Mouse (Mus musculus): ENCODE data around the gene Rhbdd2. TPM values are rescaled to one million over a fixed set of nuclear protein-coding genes. Genes with fewer than 3 reads are reported as not detected.
"Not testable (repeated sequence)": the region's sequence is repeated elsewhere in the genome, so short reads cannot be mapped to it uniquely, and the experiment has no call there.

The Rhbdd2 gene
- 47.7 and 52.2 TPM in 2 replicates for polyA plus RNA-seq (2016; fragmentation: Nextera tagmentation; extraction: Ambion mirVana)

DNA sequence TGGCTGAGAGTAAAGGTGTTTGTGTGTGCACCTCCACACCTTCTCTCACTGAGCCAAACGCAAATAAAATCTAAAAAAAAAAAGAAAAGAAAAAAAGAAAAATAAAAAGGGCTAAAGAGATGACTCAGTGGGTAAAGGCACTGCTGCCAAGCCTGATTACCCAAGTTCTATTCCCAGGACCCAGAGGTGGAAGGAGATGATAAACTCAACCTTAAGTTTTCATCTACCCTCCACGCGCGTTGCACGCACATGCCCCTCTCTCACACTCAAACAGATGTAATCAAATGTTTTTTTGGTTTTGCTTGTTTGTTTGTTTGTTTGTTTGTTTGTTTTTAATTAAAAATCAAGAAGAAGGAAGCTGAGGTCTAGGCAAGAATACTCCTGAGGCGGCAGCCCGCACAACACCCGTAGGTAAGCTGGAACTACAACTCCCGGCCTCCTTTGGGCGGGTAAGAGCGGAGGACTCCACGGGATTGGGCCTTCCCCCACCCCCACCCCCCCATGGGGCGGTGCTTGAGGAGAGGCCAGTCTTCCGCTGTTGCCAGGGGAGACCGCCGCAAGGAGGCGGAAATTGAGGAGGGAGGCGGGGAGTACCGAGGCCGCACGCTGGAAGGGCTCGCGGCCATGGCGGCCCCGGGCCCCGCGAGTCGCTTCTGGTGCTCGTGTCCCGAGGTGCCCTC, at the start of gene Rhbdd2:
Rhbdd2 (plus strand) TSS at position 502 of the 680 bp plus-strand sequence.
- H3K4me1 ChIP-seq (replicated peaks), result peaks cover 10% of the 10 kb centered on the region
- no peaks in the 10 kb centered on the region for H3K27me3 ChIP-seq
- peak; percentile 99 for ATAC-seq (ENCODE audit: insufficient number of reproducible peaks, insufficient read depth, low FRiP score, low TSS enrichment, low read depth)
- peak within 1 kb of the TSS; percentile 79 for H3K9ac ChIP-seq (replicated peaks)
- H3K9me3 ChIP-seq, result no peaks in the 10 kb centered on the region; the same call in 1 of the 2 replicates
- WGBS, result 12% methylated on average over 29 of the region's 30 CpGs
- H3K4me2 ChIP-seq, result peak within 1 kb of the TSS; percentile 65
- peak within 1 kb of the TSS; percentile 74 for H3K4me3 ChIP-seq (replicated peaks)
- peaks cover 22% of the 10 kb centered on the region for H3K36me3 ChIP-seq
- peak within 1 kb of the TSS; percentile 82 for H3K27ac ChIP-seq

DNA sequence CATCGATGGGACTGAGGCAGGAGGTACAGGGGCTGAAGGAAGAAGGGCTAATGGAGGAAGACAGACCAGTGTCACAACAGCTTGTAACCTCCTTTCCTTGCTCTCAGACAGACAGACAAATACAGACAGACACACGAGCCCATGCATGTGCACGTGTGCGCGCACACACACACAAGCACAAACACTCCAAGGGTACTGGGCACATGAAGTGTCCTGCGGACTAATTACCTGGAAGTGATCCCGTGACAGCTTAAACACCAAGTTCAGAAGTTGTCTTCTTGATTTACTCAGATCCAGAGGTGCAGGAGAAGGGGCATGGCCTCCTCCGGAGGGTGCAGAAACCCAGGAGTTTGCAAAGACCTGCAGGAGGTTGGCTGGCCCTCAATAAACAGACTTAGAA, 46.7 kb upstream of the Rhbdd2 start:
- no peaks in the 10 kb centered on the region for H3K36me3 ChIP-seq
- H3K4me1 ChIP-seq (replicated peaks), result no peaks in the 10 kb centered on the region
- H3K27me3 ChIP-seq, result no peaks in the 10 kb centered on the region
- no peak overlapping the region for H3K9ac ChIP-seq (replicated peaks)
- no peak overlapping the region for H3K4me3 ChIP-seq (replicated peaks)
- WGBS, result 93% methylated on average over 8 of the region's 8 CpGs
- no peak for ATAC-seq (ENCODE audit: insufficient number of reproducible peaks, insufficient read depth, low FRiP score, low TSS enrichment, low read depth)
- no peak overlapping the region for H3K4me2 ChIP-seq
- H3K9me3 ChIP-seq, result no peaks in the 10 kb centered on the region
- H3K27ac ChIP-seq, result no peak overlapping the region

DNA sequence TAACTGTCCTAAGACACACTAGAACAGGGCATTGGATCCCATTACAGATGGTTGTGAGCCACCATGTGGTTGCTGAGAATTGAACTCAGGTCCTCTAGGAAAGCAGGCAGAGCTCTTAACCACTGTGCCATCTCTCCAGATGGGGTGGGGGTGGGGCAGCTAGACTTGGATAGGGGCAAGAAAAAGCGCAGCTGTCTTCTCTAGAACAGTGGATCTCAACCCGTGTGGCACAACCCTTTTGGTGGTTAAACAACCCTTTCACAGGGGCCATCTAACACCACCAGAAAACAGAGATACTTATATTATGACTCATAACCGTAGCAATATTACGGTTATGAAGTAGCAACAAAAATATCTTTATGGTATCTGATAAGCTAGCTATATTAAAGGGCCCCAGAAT, 44.7 kb upstream of the Rhbdd2 start:
- Histone ChIP-seq H3K9ac (replicated peaks) (no peak overlapping the region), H3K27me3 (no peaks in the 10 kb centered on the region), H3K36me3 (no peaks in the 10 kb centered on the region), H3K4me3 (replicated peaks) (no peak overlapping the region), H3K4me2 (no peak overlapping the region), H3K9me3 (peaks cover 8% of the 10 kb centered on the region; the same call in 1 of the 2 replicates), H3K27ac (no peak overlapping the region), H3K4me1 (replicated peaks) (no peaks in the 10 kb centered on the region)
- ATAC-seq (ENCODE audit: insufficient number of reproducible peaks, insufficient read depth, low FRiP score, low TSS enrichment, low read depth), result no peak
- whole genome bisulfite sequencing, result 85% methylated on average over 4 of the region's 4 CpGs

DNA sequence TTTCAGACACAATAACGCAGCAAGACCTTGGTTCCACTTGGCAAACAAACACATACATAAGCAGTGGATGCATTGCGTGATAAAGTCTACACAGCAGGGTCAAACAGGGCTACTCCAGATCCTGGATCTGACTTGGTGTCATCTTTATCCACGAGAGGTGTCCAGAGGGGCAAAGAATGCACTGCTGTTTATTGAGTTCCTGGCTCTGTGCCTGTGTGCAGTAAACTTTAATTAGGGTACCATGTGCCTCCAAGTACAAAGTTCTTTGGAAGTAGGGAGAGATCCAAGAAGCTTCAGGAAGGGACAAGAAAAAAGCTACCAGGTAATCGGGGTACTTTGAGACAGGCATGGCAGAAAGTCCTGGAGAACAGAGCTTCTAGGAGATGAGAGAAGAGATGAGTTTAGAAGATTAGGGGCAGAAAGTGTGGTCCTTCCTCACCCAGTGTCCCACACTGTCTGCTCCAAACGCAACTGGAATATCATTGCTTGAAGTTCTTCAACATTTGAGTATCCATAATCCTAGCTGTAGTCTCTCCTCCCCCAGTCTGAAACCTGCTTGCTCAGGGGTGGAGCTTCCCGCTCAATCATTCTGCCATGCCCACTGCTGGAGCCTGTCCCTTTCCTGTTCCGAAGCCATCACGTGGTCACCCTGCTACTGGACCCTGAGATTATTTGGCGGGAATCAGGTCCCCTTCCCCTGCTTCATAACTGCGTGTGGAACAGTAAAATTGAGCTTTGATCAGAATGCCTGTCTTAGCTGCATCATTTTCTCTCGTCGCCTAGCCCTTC, 42.2 kb upstream of the Rhbdd2 start:
- Histone ChIP-seq H3K27ac (no peak overlapping the region), H3K36me3 (no peaks in the 10 kb centered on the region), H3K4me3 (replicated peaks) (no peak overlapping the region), H3K4me2 (no peak overlapping the region), H3K27me3 (no peaks in the 10 kb centered on the region), H3K4me1 (replicated peaks) (no peaks in the 10 kb centered on the region), H3K9me3 (peaks cover 8% of the 10 kb centered on the region; the same call in 1 of the 2 replicates), H3K9ac (replicated peaks) (no peak overlapping the region)
- 77% methylated on average over 12 of the region's 12 CpGs for WGBS
- ATAC-seq (ENCODE audit: insufficient number of reproducible peaks, insufficient read depth, low FRiP score, low TSS enrichment, low read depth), result no peak

DNA sequence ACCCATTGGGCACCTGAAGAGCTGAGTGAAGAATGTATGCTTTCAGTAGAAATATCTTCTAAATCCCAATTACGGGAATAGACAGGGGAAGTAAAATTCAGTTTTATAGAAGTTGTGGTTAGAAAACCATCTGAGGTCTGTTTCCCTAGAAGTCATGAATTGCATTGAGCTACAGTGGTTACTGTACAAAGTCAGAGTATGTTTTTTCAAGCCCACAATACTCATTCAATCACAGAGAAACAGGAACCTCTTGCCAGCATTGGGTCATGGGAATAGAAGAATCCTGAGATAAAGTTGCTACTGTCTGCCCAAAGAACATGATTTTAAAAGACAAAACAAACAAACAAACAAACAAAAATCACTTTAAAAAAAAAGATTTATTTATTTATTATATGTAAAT, 27.8 kb upstream of the Rhbdd2 start:
- WGBS, result no CpG with 5 or more reads among the region's 1 CpGs
- ATAC-seq (ENCODE audit: insufficient number of reproducible peaks, insufficient read depth, low FRiP score, low TSS enrichment, low read depth), result not testable (repeated sequence)

DNA sequence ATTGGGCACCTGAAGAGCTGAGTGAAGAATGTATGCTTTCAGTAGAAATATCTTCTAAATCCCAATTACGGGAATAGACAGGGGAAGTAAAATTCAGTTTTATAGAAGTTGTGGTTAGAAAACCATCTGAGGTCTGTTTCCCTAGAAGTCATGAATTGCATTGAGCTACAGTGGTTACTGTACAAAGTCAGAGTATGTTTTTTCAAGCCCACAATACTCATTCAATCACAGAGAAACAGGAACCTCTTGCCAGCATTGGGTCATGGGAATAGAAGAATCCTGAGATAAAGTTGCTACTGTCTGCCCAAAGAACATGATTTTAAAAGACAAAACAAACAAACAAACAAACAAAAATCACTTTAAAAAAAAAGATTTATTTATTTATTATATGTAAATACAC, 25.7 kb upstream of the Rhbdd2 start:
- not testable (repeated sequence) for H3K9ac ChIP-seq (replicated peaks); H3K27ac ChIP-seq; H3K4me2 ChIP-seq; H3K4me1 ChIP-seq (replicated peaks); ATAC-seq (ENCODE audit: insufficient number of reproducible peaks, insufficient read depth, low FRiP score, low TSS enrichment, low read depth); H3K4me3 ChIP-seq (replicated peaks); H3K27me3 ChIP-seq; H3K36me3 ChIP-seq
- no CpG with 5 or more reads among the region's 1 CpGs for WGBS
- H3K9me3 ChIP-seq, result peaks cover 14% of the 10 kb centered on the region

More for the DNA sequence above, 27.8 kb upstream of the Rhbdd2 start:
- not testable (repeated sequence) for H3K9ac ChIP-seq (replicated peaks); H3K27me3 ChIP-seq; H3K36me3 ChIP-seq; H3K4me3 ChIP-seq (replicated peaks); H3K4me2 ChIP-seq; H3K27ac ChIP-seq; H3K4me1 ChIP-seq (replicated peaks)
- H3K9me3 ChIP-seq, result peaks cover 14% of the 10 kb centered on the region

DNA sequence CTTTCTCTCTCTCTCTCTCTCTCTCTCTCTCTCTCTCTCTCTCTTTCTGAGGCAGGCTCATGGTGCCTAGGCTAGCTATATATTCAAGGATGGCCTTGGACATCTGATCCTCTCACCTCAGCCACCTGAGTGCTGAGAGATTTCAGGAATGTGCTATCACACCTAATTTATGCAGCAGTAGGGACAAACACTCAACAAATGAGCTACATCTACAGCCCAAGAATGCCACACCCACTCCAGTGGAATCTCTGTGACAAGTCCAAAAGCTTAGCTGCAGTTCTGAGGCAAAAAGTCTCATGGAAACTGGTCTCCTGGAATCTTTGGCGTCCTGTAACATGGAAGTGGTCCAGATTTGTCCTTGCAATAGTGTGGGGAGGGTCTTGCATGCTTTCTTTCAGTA, 24.8 kb upstream of the Rhbdd2 start:
- Histone ChIP-seq H3K27ac (no peak overlapping the region), H3K27me3 (no peaks in the 10 kb centered on the region), H3K9me3 (peaks cover 15% of the 10 kb centered on the region), H3K4me1 (replicated peaks) (no peaks in the 10 kb centered on the region), H3K9ac (replicated peaks) (no peak overlapping the region), H3K36me3 (no peaks in the 10 kb centered on the region), H3K4me2 (no peak overlapping the region), H3K4me3 (replicated peaks) (no peak overlapping the region)
- no peak for ATAC-seq (ENCODE audit: insufficient number of reproducible peaks, insufficient read depth, low FRiP score, low TSS enrichment, low read depth)
- 54% methylated on average over 1 of the region's 1 CpGs for WGBS

DNA sequence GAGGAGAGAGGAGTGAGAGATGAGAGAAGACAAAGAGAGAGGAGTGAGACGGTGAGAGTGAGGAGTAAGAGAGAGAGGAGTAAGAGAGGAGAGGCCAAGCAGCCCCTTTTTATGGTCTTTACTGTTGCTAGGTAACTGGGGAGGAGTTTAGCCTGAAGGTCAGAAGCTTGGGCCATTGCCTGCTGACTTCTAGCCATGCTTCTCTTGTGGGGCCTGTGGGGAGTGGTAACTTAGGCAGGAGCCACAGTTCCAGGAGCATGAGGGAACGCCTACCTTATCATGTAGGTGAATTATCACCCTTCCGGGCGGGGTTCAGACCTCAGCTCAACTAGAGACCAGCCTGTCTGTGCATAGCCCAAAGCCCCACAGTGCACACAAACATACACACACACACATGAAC, 22.6 kb upstream of the Rhbdd2 start:
- Histone ChIP-seq H3K27ac (no peak overlapping the region), H3K4me3 (replicated peaks) (no peak overlapping the region), H3K4me1 (replicated peaks) (no peaks in the 10 kb centered on the region), H3K27me3 (no peaks in the 10 kb centered on the region), H3K36me3 (no peaks in the 10 kb centered on the region), H3K9me3 (peaks cover 9% of the 10 kb centered on the region; the same call in 1 of the 2 replicates), H3K4me2 (no peak overlapping the region), H3K9ac (replicated peaks) (no peak overlapping the region)
- WGBS, result 67% methylated on average over 4 of the region's 4 CpGs
- no peak for ATAC-seq (ENCODE audit: insufficient number of reproducible peaks, insufficient read depth, low FRiP score, low TSS enrichment, low read depth)

DNA sequence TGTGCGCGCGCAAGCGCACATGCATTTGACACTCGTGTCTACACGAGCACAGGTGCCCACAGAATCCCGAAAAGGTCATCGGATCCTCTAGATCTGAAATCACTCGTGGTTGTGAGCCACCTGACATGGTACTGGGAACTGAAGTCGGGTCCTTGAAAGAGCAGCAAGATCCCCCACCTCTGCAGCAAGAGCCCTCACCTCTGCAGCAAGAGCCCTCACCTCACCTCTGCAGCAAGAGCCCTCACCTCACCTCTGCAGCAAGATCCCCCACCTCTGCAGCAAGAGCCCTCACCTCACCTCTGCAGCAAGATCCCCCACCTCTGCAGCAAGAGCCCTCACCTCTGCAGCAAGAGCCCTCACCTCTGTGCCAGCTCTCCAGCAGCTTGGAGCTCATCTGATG, 12.7 kb upstream of the Rhbdd2 start:
- H3K9me3 ChIP-seq; H3K27ac ChIP-seq; H3K27me3 ChIP-seq; ATAC-seq (ENCODE audit: insufficient number of reproducible peaks, insufficient read depth, low FRiP score, low TSS enrichment, low read depth); H3K36me3 ChIP-seq; H3K9ac ChIP-seq (replicated peaks); H3K4me1 ChIP-seq (replicated peaks); H3K4me3 ChIP-seq (replicated peaks); H3K4me2 ChIP-seq: not testable (repeated sequence)
- 86% methylated on average over 10 of the region's 10 CpGs for WGBS

DNA sequence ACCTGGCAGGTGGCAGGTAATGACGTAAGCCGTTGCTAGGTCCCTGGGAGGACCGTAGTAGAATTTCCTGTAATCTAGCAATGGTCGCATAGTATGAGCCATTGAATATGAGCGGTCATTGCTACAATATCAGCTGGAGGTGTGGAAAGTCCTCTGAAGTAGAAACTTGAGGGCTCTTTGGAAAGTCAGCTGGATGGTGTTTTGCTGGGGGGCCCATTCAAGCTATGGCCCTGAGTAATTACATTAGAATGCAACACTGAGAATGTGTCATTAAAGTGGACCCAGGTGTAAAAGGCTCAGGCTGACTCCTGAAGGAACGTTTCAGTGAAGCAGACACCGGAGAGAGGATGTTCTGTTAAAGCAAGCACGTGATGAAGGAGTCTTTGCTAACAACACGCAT, 11.9 kb upstream of the Rhbdd2 start:
- H3K4me3 ChIP-seq (replicated peaks), result no peak overlapping the region
- 83% methylated on average over 9 of the region's 9 CpGs for WGBS
- H3K27ac ChIP-seq, result no peak overlapping the region
- no peak for ATAC-seq (ENCODE audit: insufficient number of reproducible peaks, insufficient read depth, low FRiP score, low TSS enrichment, low read depth)
- H3K36me3 ChIP-seq, result no peaks in the 10 kb centered on the region
- no peak overlapping the region for H3K9ac ChIP-seq (replicated peaks)
- H3K9me3 ChIP-seq, result no peaks in the 10 kb centered on the region
- no peaks in the 10 kb centered on the region for H3K4me1 ChIP-seq (replicated peaks)
- H3K27me3 ChIP-seq, result no peaks in the 10 kb centered on the region
- H3K4me2 ChIP-seq, result no peak overlapping the region

DNA sequence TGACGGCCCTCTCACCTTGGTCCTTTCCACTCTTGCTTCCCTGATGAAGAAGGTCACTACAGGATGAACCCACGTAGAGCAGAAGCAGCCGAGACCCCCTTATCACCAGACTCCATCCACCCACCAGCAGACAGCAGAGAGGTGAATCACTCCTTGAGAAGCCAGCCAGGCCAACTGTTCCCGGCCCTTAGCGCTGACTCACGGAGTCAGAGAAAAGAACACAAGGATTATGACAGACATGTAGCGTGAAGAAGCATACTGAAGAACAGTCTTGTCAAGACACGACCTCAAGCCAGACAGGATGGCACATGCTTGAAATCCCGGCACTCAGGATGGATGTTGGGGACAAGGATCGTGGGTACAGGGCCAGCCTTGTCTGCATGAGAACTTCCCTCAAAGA, 10.7 kb upstream of the Rhbdd2 start:
- ATAC-seq (ENCODE audit: insufficient number of reproducible peaks, insufficient read depth, low FRiP score, low TSS enrichment, low read depth), result no peak
- H3K9me3 ChIP-seq, result no peaks in the 10 kb centered on the region
- H3K4me2 ChIP-seq, result no peak overlapping the region
- 78% methylated on average over 10 of the region's 10 CpGs for WGBS
- no peaks in the 10 kb centered on the region for H3K4me1 ChIP-seq (replicated peaks)
- no peak overlapping the region for H3K9ac ChIP-seq (replicated peaks)
- H3K36me3 ChIP-seq, result no peaks in the 10 kb centered on the region
- H3K27ac ChIP-seq, result no peak overlapping the region
- H3K27me3 ChIP-seq, result no peaks in the 10 kb centered on the region
- H3K4me3 ChIP-seq (replicated peaks), result no peak overlapping the region

All from limb, embryonic 12.5 days (tissue).